Mouse (Mus musculus): ENCODE results near the gene Pygo2. TPM values are rescaled to one million over a fixed set of nuclear protein-coding genes. Genes with fewer than 3 reads are reported as not detected.

The Pygo2 gene
- 38.3 and 43.5 TPM in 2 replicates for polyA plus RNA-seq (2015; fragmentation: Nextera tagmentation; extraction: Ambion mirVana)

DNA sequence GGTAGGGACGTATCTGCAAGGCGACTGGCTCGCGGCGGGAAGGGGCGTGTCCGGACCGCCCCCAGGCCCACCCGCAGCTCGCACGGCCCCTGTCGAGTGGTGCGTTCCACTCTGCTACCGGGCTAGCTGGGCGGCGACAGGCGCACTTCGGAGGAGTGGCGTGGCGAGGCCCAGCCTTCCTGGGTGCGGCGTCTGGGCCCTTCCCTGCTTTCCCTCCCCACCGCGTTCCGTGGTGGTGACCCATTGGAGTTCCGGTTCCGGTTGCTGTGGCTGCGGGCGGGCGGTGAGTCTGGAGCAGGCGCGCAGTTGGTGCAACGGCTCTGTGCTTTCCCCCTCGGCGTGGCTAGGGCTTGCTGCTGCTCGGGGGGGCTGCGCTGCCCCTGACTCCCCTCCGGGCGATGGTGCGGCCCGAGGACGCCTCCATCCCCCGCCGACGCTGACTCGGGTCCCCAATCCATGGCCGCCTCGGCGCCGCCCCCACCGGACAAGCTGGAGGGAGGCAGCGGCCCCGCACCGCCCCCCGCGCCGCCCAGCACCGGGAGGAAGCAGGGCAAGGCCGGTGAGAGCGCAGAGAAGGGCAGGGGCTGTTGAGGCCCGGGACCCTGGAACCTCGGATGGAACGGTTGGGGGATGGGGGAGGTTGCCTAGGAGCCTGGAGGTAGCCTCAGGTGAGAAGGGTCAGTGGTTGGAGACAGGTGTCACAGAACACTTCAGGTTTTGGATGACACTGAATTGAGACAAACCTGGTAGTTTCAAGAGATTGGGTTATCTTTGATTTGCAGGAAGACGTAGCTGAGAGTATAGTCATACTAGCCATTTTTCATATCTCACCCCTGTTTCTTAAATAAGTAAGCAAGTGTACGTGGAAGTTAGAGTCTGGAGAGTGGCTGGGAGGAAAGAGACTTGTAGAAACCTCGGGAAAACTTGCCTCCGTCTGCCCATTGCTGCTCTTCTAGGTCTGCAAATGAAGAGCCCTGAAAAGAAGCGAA, at the start of gene Pygo2:
Gene Pygo2, plus strand, starts transcription at position 44 of the 989 bp plus-strand sequence.
- H3K36me3 ChIP-seq: peaks cover 67% of the 10 kb centered on the region
- peak within 1 kb of the TSS; percentile 80 for H3K4me2 ChIP-seq
- H3K9me3 ChIP-seq (replicated peaks): no peaks in the 10 kb centered on the region
- H3K4me3 ChIP-seq (replicated peaks): peak within 1 kb of the TSS; percentile 99
- 2% methylated on average over 68 of the region's 68 CpGs for WGBS
- H3K27me3 ChIP-seq: no peaks in the 10 kb centered on the region
- peak; percentile 99 for ATAC-seq (replicated peaks; ENCODE audit: low FRiP score)
- peak within 1 kb of the TSS; percentile 99 for H3K9ac ChIP-seq
- H3K4me1 ChIP-seq: peaks cover 10% of the 10 kb centered on the region
- peak within 1 kb of the TSS; percentile 96 for H3K27ac ChIP-seq

GRCm38 (mm10) chr3:89380291-89380690, 49.7 kb upstream of the Pygo2 start:
- Histone ChIP-seq H3K9ac (no peak overlapping the region), H3K4me2 (no peak overlapping the region), H3K36me3 (peaks cover 24% of the 10 kb centered on the region), H3K4me1 (peaks cover 33% of the 10 kb centered on the region), H3K27ac (no peak overlapping the region), H3K9me3 (replicated peaks) (no peaks in the 10 kb centered on the region), H3K27me3 (no peaks in the 10 kb centered on the region), H3K4me3 (replicated peaks) (no peak overlapping the region)
- 93% methylated on average over 14 of the region's 14 CpGs for WGBS
- ATAC-seq (replicated peaks; ENCODE audit: low FRiP score): no peak

DNA sequence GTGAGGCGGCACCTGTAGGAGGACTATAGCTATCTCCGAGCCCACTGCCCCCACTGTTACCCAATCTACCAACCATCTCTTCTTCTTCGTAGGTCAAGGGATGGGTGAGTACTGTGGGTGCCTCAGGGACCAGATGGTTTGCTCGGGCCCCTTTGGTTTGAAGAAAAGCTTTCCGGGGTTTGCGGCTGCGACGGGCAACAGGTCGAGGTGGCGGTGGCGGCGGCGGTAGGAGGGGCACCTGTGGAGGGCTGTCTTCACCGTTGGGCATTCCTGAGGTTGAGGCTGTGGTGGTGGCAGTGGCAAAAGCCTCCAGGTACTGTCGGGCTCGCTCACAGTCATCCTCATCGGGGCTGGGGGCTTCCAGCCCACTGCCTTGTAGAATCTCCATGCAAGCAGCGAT, 49.3 kb upstream of the Pygo2 start:
- Histone ChIP-seq H3K27ac (no peak overlapping the region), H3K36me3 (peaks cover 24% of the 10 kb centered on the region), H3K4me3 (replicated peaks) (no peak overlapping the region), H3K27me3 (no peaks in the 10 kb centered on the region), H3K9ac (no peak overlapping the region), H3K9me3 (replicated peaks) (no peaks in the 10 kb centered on the region), H3K4me1 (peaks cover 37% of the 10 kb centered on the region), H3K4me2 (no peak overlapping the region)
- no peak for ATAC-seq (replicated peaks; ENCODE audit: low FRiP score)
- WGBS: 93% methylated on average over 18 of the region's 18 CpGs

DNA sequence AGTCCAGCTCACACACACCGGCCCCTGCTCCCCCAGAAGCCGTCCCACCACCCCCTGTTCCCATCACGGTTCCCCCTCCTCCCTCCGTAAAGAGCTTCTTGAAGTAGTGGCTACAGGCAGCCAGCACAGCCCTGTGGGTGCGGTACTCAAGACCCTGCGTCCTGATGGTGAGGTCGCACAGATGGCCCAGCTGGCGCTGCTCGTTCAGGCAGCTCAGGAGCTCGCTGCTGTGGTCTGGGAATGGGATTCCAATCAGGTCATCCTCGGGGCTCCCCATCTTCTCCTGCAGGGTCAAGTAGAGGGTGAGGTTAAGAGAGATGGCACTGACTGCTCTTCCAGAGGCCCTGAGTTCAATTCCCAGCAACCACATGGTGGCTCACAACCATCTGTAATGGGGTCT, 48.8 kb upstream of the Pygo2 start:
- Histone ChIP-seq H3K36me3 (peaks cover 24% of the 10 kb centered on the region), H3K27ac (no peak overlapping the region), H3K9me3 (replicated peaks) (no peaks in the 10 kb centered on the region), H3K27me3 (no peaks in the 10 kb centered on the region), H3K4me1 (peaks cover 40% of the 10 kb centered on the region), H3K4me2 (no peak overlapping the region), H3K4me3 (replicated peaks) (no peak overlapping the region), H3K9ac (no peak overlapping the region)
- 80% methylated on average over 11 of the region's 11 CpGs for WGBS
- ATAC-seq (replicated peaks; ENCODE audit: low FRiP score): no peak

DNA sequence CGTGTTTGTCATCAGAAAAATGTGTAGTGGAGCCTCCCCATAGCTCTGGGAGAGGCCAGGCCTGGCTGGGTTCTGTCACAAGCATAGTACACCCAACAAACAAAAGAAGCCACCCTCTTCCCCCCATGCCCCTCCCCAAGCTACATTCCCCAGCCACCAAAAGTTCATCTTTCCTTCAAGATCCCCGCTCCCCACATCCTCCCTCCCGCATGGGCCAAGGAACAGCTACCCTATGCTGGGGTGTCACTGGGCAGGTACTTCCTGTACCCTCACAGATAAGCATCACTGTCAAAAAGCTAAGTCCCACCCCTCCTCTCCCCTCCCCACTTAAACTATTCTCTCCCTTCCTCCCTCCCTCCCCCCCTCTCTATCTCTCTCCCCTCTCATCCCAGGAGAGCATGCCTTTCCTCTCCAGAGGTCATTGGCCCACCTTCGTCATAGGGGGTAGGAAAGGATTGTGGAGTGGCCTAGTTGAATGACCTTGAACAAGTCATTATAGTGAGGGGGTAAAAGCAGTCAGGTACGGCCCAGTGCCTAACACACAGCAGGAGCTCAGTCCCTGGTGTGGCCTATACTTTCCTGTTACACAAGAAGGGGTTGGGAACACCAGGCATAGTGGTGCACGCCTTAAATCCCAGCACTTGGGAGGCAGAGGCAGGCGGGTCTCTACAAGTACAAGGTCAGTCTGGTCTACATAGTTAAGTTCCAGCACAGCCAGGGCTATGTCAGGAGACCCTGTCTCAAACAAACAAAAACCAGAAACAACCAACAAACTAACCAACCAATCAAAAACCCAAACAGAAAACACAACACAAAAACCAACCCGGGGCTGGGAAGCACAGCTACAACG, 47.8 kb upstream of the Pygo2 start:
- Histone ChIP-seq H3K4me1 (peaks cover 49% of the 10 kb centered on the region), H3K4me3 (replicated peaks) (no peak overlapping the region), H3K27ac (no peak overlapping the region), H3K9ac (no peak overlapping the region), H3K4me2 (no peak overlapping the region), H3K36me3 (peaks cover 24% of the 10 kb centered on the region), H3K9me3 (replicated peaks) (no peaks in the 10 kb centered on the region), H3K27me3 (no peaks in the 10 kb centered on the region)
- WGBS: 89% methylated on average over 9 of the region's 9 CpGs
- no peak for ATAC-seq (replicated peaks; ENCODE audit: low FRiP score)

DNA sequence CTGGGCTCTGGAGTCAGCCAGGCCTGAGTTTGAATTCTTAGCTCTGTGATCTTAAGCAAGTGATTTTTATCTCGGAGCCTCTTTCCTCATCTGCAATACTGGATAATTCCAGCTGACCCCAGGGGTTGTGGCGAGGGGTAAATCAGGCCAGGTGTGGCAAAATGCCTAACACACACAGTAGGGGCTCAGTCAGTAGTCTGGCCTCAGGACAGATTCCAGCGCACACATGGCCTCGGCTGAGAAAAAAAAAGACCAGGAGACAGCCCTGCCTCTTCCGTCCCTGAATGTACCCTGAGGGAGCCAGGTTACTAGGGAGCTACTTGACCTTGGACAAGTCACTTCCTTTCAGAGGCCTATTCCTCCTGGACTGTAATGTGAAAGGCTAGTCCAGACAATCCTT, 47.1 kb upstream of the Pygo2 start:
- no peak overlapping the region for H3K4me2 ChIP-seq
- H3K36me3 ChIP-seq: peaks cover 24% of the 10 kb centered on the region
- H3K9ac ChIP-seq: no peak overlapping the region
- H3K27ac ChIP-seq: no peak overlapping the region
- no peak for ATAC-seq (replicated peaks; ENCODE audit: low FRiP score)
- H3K27me3 ChIP-seq: no peaks in the 10 kb centered on the region
- H3K9me3 ChIP-seq (replicated peaks): no peaks in the 10 kb centered on the region
- 82% methylated on average over 5 of the region's 5 CpGs for WGBS
- no peak overlapping the region for H3K4me3 ChIP-seq (replicated peaks)
- peaks cover 50% of the 10 kb centered on the region for H3K4me1 ChIP-seq

DNA sequence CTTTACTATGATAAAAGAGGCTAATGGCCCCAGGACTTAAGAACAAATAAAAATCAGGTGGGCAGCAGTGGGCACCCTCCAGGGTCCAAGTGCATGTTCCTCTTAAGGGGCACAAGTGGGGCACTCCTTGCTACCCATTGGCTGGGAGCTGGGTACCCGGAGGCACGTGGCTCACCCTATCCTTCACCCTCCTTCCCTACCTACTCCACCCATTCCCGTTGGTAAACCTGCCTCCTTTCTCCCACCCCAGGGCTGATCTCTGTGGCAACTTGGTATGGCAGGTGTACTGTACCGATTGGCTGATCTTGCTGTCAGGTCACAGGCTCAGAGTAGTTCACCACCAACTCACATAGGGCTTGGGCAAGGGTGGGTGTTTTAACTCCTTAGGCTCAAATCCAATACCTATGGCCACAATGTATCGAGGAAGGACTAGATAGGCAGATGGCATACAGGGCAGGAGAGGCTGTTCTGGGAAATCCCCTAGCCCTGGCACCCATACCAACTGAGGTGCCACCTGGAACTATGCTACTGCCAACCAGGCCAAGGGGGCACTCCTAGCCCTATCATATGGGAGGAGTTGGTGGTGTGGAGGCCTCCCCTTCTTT, 46.3 kb upstream of the Pygo2 start:
- peaks cover 49% of the 10 kb centered on the region for H3K4me1 ChIP-seq
- H3K9ac ChIP-seq: no peak overlapping the region
- H3K27ac ChIP-seq: no peak overlapping the region
- no peak overlapping the region for H3K4me2 ChIP-seq
- WGBS: 84% methylated on average over 5 of the region's 5 CpGs
- H3K4me3 ChIP-seq (replicated peaks): no peak overlapping the region
- no peaks in the 10 kb centered on the region for H3K9me3 ChIP-seq (replicated peaks)
- no peaks in the 10 kb centered on the region for H3K27me3 ChIP-seq
- ATAC-seq (replicated peaks; ENCODE audit: low FRiP score): no peak
- peaks cover 24% of the 10 kb centered on the region for H3K36me3 ChIP-seq

DNA sequence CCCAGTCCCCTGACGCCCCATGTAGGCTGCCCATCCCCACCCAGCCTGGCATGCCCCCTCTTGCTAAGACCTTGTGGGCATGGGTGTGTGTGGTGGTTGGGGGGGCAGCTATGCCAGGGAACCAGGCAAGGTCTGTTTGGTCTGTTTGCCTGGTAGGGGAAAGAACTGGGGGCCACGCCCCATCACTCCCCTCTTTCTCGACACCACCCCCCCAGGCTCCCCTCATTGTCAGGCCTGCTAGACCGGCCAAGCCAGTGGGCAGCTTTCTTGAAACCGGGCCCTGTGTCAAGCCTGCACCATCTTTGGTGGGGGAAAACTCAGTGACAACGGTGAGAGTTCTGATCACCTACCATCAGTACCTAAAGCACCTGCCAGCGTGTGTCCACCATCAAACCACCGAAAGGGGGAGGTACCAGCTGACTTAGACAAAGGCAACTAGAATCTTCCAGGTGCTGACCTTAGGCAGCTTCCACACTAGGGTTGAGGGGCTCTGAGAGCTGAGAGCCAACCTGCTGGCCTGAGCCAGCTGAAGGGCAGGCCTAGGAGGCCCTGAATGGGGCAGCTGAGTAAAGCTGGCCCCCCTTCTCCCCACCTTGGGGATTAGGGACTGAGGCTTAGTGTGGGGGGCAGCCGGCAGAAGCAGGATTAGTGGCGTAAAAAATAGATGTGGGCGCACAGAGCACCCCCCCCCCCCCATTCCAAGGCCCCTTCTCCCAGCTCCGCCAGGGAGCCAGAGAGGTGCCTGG, 45.5 kb upstream of the Pygo2 start:
- Histone ChIP-seq H3K27me3 (no peaks in the 10 kb centered on the region), H3K4me3 (replicated peaks) (no peak overlapping the region), H3K27ac (0 out of 2 replicates have a peak overlapping the region, but pooled peaks have one; percentile 32), H3K4me1 (peaks cover 47% of the 10 kb centered on the region), H3K9me3 (replicated peaks) (no peaks in the 10 kb centered on the region), H3K9ac (no peak overlapping the region), H3K36me3 (peaks cover 21% of the 10 kb centered on the region), H3K4me2 (no peak overlapping the region)
- ATAC-seq (replicated peaks; ENCODE audit: low FRiP score): no peak
- 79% methylated on average over 11 of the region's 12 CpGs for WGBS

DNA sequence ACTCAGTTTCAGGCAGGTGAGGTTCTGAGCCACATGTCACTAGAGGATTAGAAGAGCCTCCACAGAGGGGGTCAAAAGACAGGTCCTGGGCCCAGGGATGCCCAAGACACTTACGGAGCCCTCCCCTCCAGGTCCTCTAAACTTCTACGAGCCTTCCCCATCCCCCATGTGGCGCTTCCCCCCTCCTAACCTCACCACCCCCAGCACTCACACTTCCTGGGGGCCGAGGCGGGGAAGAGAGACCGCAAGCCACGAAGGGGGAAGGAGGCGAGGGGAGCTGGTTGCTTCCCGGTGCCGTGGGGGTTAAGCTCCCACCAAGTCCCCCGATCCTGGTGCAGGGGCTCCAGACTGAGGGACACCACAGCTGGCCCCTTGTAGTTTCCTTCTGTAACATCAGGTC, 44.6 kb upstream of the Pygo2 start:
- Histone ChIP-seq H3K4me1 (peaks cover 56% of the 10 kb centered on the region), H3K36me3 (peaks cover 11% of the 10 kb centered on the region), H3K9me3 (replicated peaks) (no peaks in the 10 kb centered on the region), H3K4me2 (no peak overlapping the region), H3K27ac (no peak overlapping the region), H3K4me3 (replicated peaks) (no peak overlapping the region), H3K9ac (0 out of 2 replicates have a peak overlapping the region, but pooled peaks have one; percentile 29), H3K27me3 (no peaks in the 10 kb centered on the region)
- ATAC-seq (replicated peaks; ENCODE audit: low FRiP score): no peak
- 49% methylated on average over 11 of the region's 11 CpGs for WGBS

DNA sequence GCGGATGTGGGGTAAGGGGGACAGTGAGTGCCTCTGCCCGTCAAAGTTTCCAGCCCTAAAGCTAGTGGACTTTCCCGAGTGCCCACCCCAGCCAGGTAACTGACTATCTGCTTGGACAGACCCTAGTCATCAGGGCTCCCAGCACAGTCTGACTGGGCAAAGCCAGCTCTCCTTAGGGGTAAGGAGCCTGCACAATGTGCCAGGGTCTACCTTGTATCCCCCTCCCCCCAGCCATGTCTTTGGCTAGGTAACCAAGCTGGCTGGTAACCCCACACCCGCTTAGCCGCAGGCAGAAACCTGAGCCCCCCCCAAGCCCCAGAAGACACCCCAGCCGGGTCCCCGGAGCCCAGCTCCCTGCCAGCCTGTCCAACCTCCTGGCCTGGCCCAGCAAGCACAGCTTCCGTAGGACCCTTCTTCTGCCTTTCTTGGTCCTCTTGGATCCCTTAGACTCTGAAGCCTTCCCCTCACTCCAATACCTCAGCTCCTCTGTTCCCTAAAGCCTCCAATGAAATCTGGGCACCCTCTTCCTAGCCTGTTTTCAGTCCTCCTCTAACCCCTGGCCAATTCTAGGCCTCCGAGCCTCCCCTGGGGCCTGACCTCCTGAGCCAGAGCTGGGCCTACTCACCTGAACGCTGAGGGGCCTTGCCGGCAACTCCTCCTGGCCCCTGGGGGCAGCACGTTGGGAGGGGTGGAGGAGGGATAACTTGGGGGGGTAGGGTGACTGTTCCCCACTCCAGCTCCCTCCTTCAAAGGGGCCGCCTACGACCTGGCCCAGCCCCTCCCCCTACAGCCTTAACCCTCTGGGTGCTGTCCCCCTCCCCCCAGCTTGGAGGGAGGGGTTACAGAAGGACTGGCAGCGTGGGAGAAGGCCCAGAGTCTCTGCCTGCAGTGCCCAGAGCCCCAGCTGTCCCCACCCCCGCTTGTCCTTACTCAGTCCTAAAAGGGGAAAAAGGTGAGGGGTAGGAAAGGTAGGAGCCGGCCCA, 43.3 kb upstream of the Pygo2 start:
- no peak for ATAC-seq (replicated peaks; ENCODE audit: low FRiP score)
- H3K4me1 ChIP-seq: peaks cover 69% of the 10 kb centered on the region
- no peak overlapping the region for H3K4me3 ChIP-seq (replicated peaks)
- no peak overlapping the region for H3K9ac ChIP-seq
- 51% methylated on average over 17 of the region's 17 CpGs for WGBS
- H3K9me3 ChIP-seq (replicated peaks): no peaks in the 10 kb centered on the region
- H3K27me3 ChIP-seq: no peaks in the 10 kb centered on the region
- no peak overlapping the region for H3K27ac ChIP-seq
- H3K4me2 ChIP-seq: 0 out of 2 replicates have a peak overlapping the region, but pooled peaks have one; percentile 23
- H3K36me3 ChIP-seq: no peaks in the 10 kb centered on the region

All from kidney, embryonic 15.5 days (tissue).